Comparison of ENCODE assay signal across 22 mouse cellular contexts in genomic region chr5:75612380-75612779, GRCm38 (mm10). TPM values are rescaled to one million over a fixed set of nuclear protein-coding genes. Genes with fewer than 3 reads are reported as not detected.
DNase-seq lines count a peak whose midpoint lies in the region; ATAC-seq and TF ChIP-seq lines count a peak whose summit lies in the region.
"Had no signal": no experiment of that assay in that cellular context is flagged by ENCODE, and none has a peak within 500 bp of the region (broad histone marks: within the 10 kb centered on the region; RNA-seq: fewer than 3 reads in every experiment).

No protein-coding gene starts in this region.

- H3K4me1 ChIP-seq in forebrain, embryonic 14.5 days (ENCODE audit: control insufficient read depth, insufficient read depth, low read length) = peaks cover 7% of the 10 kb centered on the region; the same call in 1 of the 2 replicates
- H3K4me1 ChIP-seq in forebrain, embryonic 11.5 days (replicated peaks; ENCODE audit: control insufficient read depth, insufficient read depth, low read length) = no peaks in the 10 kb centered on the region
- no peaks in the 10 kb centered on the region for H3K4me1 ChIP-seq in liver, adult 2 months (ENCODE audit: control insufficient read depth, insufficient read depth, low read length)
- H3K4me1 ChIP-seq in liver, embryonic 11.5 days (replicated peaks; ENCODE audit: control insufficient read depth, insufficient read depth, low read length) = peaks cover 13% of the 10 kb centered on the region
- peaks cover 21% of the 10 kb centered on the region for H3K4me1 ChIP-seq in forebrain, embryonic 16.5 days (replicated peaks; ENCODE audit: control insufficient read depth, insufficient read depth, low read length)
- H3K4me1 ChIP-seq: stomach, embryonic 15.5 days had no signal

- H3K27ac ChIP-seq in forebrain, embryonic 14.5 days (ENCODE audit: low read depth, low read length) = peak overlapping the region; percentile 52; the same call in 1 of the 2 replicates
- no peak overlapping the region for H3K27ac ChIP-seq in forebrain, embryonic 11.5 days (ENCODE audit: low read depth, low read length)
- no peak overlapping the region for H3K27ac ChIP-seq in liver, adult 2 months (replicated peaks; ENCODE audit: insufficient read depth, low read depth, low read length)
- H3K27ac ChIP-seq in liver, embryonic 11.5 days (ENCODE audit: low read depth, low read length) = no peak overlapping the region
- peak overlapping the region; percentile 8; the same call in 1 of the 2 replicates for H3K27ac ChIP-seq in forebrain, embryonic 16.5 days (ENCODE audit: low read length)
- H3K27ac ChIP-seq: embryonic facial prominence, embryonic 13.5 days; stomach, embryonic 15.5 days had no signal

- no peak overlapping the region for H3K4me3 ChIP-seq in forebrain, embryonic 14.5 days (ENCODE audit: low read depth, low read length)
- no peak overlapping the region for H3K4me3 ChIP-seq in forebrain, embryonic 11.5 days (ENCODE audit: low read depth, low read length)
- H3K4me3 ChIP-seq in liver, adult 2 months (ENCODE audit: insufficient read depth, low read depth, low read length) = no peak overlapping the region
- H3K4me3 ChIP-seq in liver, embryonic 11.5 days (ENCODE audit: low read depth, low read length) = no peak overlapping the region
- no peak overlapping the region for H3K4me3 ChIP-seq in forebrain, embryonic 16.5 days (replicated peaks; ENCODE audit: low read length)
- H3K4me3 ChIP-seq: embryonic facial prominence, embryonic 13.5 days; stomach, embryonic 15.5 days had no signal

- H3K9me3 ChIP-seq in forebrain, embryonic 14.5 days (replicated peaks; ENCODE audit: control insufficient read depth, low read length) = no peaks in the 10 kb centered on the region
- no peaks in the 10 kb centered on the region for H3K9me3 ChIP-seq in forebrain, embryonic 11.5 days (ENCODE audit: control insufficient read depth, low read length)
- no peaks in the 10 kb centered on the region for H3K9me3 ChIP-seq in liver, embryonic 11.5 days (ENCODE audit: control insufficient read depth, low read length)
- no peaks in the 10 kb centered on the region for H3K9me3 ChIP-seq in forebrain, embryonic 16.5 days (ENCODE audit: control insufficient read depth, low read length)
- H3K9me3 ChIP-seq: embryonic facial prominence, embryonic 13.5 days; stomach, embryonic 15.5 days had no signal

- H3K9ac ChIP-seq in forebrain, embryonic 14.5 days (ENCODE audit: low read length) = no peak overlapping the region
- no peak overlapping the region for H3K9ac ChIP-seq in forebrain, embryonic 11.5 days (ENCODE audit: low read length)
- H3K9ac ChIP-seq in liver, adult 2 months (ENCODE audit: low read depth, low read length) = no peak overlapping the region
- H3K9ac ChIP-seq in liver, embryonic 11.5 days (ENCODE audit: low read depth, low read length) = no peak overlapping the region
- no peak overlapping the region for H3K9ac ChIP-seq in forebrain, embryonic 16.5 days (replicated peaks; ENCODE audit: low read depth, low read length)
- H3K9ac ChIP-seq: embryonic facial prominence, embryonic 13.5 days; stomach, embryonic 15.5 days had no signal

- no peaks in the 10 kb centered on the region for H3K79me2 ChIP-seq in liver, adult 2 months (ENCODE audit: control insufficient read depth, insufficient read depth, low read length)

- H3K4me2 ChIP-seq in forebrain, embryonic 14.5 days (ENCODE audit: low read length) = no peak overlapping the region
- no peak overlapping the region for H3K4me2 ChIP-seq in forebrain, embryonic 11.5 days (ENCODE audit: low read depth, low read length, severe bottlenecking)
- H3K4me2 ChIP-seq in liver, embryonic 11.5 days = no peak overlapping the region
- no peak overlapping the region for H3K4me2 ChIP-seq in forebrain, embryonic 16.5 days (ENCODE audit: low read length)
- H3K4me2 ChIP-seq: embryonic facial prominence, embryonic 13.5 days; stomach, embryonic 15.5 days had no signal

- no peaks in the 10 kb centered on the region for H3K27me3 ChIP-seq in forebrain, embryonic 14.5 days (replicated peaks; ENCODE audit: control insufficient read depth, insufficient read depth, low read length)
- no peaks in the 10 kb centered on the region for H3K27me3 ChIP-seq in forebrain, embryonic 11.5 days (ENCODE audit: control insufficient read depth, insufficient read depth, low read length)
- H3K27me3 ChIP-seq in liver, adult 2 months (ENCODE audit: control insufficient read depth, insufficient read depth, low read length) = no peaks in the 10 kb centered on the region
- no peaks in the 10 kb centered on the region for H3K27me3 ChIP-seq in liver, embryonic 11.5 days (replicated peaks; ENCODE audit: control insufficient read depth, insufficient read depth, low read length)
- H3K27me3 ChIP-seq in forebrain, embryonic 16.5 days (replicated peaks; ENCODE audit: control insufficient read depth, insufficient read depth, low read length) = no peaks in the 10 kb centered on the region
- H3K27me3 ChIP-seq: embryonic facial prominence, embryonic 13.5 days; stomach, embryonic 15.5 days had no signal

- TF ChIP-seq POLR2A in liver, adult 2 months (IDR thresholded peaks at IDR 0.05; ENCODE audit: extremely low read depth, insufficient read depth, low read length) = no peak
- no peak for TF ChIP-seq POLR2A in brain, embryonic 14.5 days (IDR thresholded peaks at IDR 0.05; ENCODE audit: borderline replicate concordance, extremely low read depth, insufficient read depth, insufficient read length, poor library complexity, severe bottlenecking)

- no peak for TF ChIP-seq CTCF in liver, adult 2 months (IDR thresholded peaks at IDR 0.05; ENCODE audit: low read depth, low read length)
- no peak for TF ChIP-seq CTCF in brain, embryonic 14.5 days (IDR thresholded peaks at IDR 0.05; ENCODE audit: borderline replicate concordance, extremely low read depth, insufficient read depth, insufficient read length)

- peak; percentile 65; the same call in 1 of the 2 replicates for ATAC-seq in forebrain, embryonic 14.5 days
- no peak for ATAC-seq in forebrain, embryonic 11.5 days (replicated peaks; ENCODE audit: low FRiP score)
- no peak for ATAC-seq in liver, embryonic 11.5 days (replicated peaks; ENCODE audit: low FRiP score)
- peak; percentile 41; the same call in 1 of the 2 replicates for ATAC-seq in forebrain, embryonic 16.5 days
- ATAC-seq: lung, postnatal 0 days had no signal

- peak; percentile 76 for DNase-seq in forebrain, embryonic 14.5 days (ENCODE audit: low spot score)
- no peak for DNase-seq in forebrain, embryonic 11.5 days (ENCODE audit: low spot score)
- DNase-seq in liver, adult 2 months (ENCODE audit: extremely low read depth, low read depth, low spot score) = peak; percentile 24
- DNase-seq in liver, embryonic 11.5 days (ENCODE audit: low spot score) = no peak
- DNase-seq in brain, embryonic 14.5 days (ENCODE audit: low read depth) = peak; percentile 84
- no peak for DNase-seq in kidney, postnatal 4 days
- DNase-seq in heart, adult 9 months (ENCODE audit: low spot score in 2 of 2) = no peak
- DNase-seq: cerebellum, adult 8-10 months; gastrocnemius, postnatal 25 days; heart, postnatal 10 days; kidney, adult 11 months; kidney, postnatal 10 days; layer of hippocampus, adult 9-11 months; right cerebral cortex, postnatal 14 days; spleen, adult 18-20 months; thymus, adult 18-20 months; thymus, postnatal 4 days had no signal

- 0 out of 2 replicates have a peak, but pooled peaks cover 7% of the 10 kb centered on the region for H3K36me3 ChIP-seq in forebrain, embryonic 14.5 days (ENCODE audit: control insufficient read depth, insufficient read depth, low read length)
- no peaks in the 10 kb centered on the region for H3K36me3 ChIP-seq in forebrain, embryonic 11.5 days (ENCODE audit: control insufficient read depth, insufficient read depth, low read length)
- H3K36me3 ChIP-seq in liver, adult 2 months (ENCODE audit: control insufficient read depth, insufficient read depth, low read length) = no peaks in the 10 kb centered on the region
- H3K36me3 ChIP-seq in liver, embryonic 11.5 days (ENCODE audit: control insufficient read depth, insufficient read depth, low read length) = peaks cover 7% of the 10 kb centered on the region; the same call in 1 of the 2 replicates
- H3K36me3 ChIP-seq in forebrain, embryonic 16.5 days (ENCODE audit: control insufficient read depth, insufficient read depth) = no peaks in the 10 kb centered on the region
- H3K36me3 ChIP-seq: embryonic facial prominence, embryonic 13.5 days; stomach, embryonic 15.5 days had no signal

- 27% methylated on average over 1 of the region's 1 CpGs for WGBS in forebrain, embryonic 14.5 days
- 63% methylated on average over 1 of the region's 1 CpGs for WGBS in forebrain, embryonic 11.5 days
- WGBS in liver, adult 2 months = 15% methylated on average over 1 of the region's 1 CpGs
- 87% methylated on average over 1 of the region's 1 CpGs for WGBS in liver, embryonic 11.5 days
- 20% methylated on average over 1 of the region's 1 CpGs for WGBS in forebrain, embryonic 16.5 days

RNA-seq across cellular contexts. Expression of gene Kit, which starts 37.7 kb away (rescaled TPM):
- 27.0 and 32.6 TPM in 2 replicates for polyA plus RNA-seq in forebrain, embryonic 14.5 days (2014; fragmentation: Nextera tagmentation; extraction: Ambion mirVana)
- polyA plus RNA-seq in forebrain, embryonic 11.5 days (2014; fragmentation: Nextera tagmentation; extraction: Ambion mirVana) = 20.9 and 22.9 TPM in 2 replicates
- 2.4 and 4.0 TPM in 2 replicates for total RNA-seq in liver, adult 2 months (2014; rRNA removed)
- polyA plus RNA-seq in liver, adult 2 months (2012; rRNA removed) = 1.3 and 2.4 TPM in 2 replicates
- polyA plus RNA-seq in liver, embryonic 11.5 days (2014; fragmentation: Nextera tagmentation; extraction: Ambion mirVana) = 54.8 and 65.0 TPM in 2 replicates
- polyA plus RNA-seq in brain, embryonic 14.5 days (2012; rRNA removed) = 38.5 and 55.8 TPM in 2 replicates
- polyA plus RNA-seq in forebrain, embryonic 16.5 days (2015; fragmentation: Nextera tagmentation; extraction: Ambion mirVana) = 39.3 and 41.9 TPM in 2 replicates
- polyA plus RNA-seq: C2C12 had no signal

Comparison
In these comparisons a context has a peak if more than half of its experiments do, and no peak if none do; other contexts are left out.
1. ATAC-seq: peak in forebrain, embryonic 14.5 days (single experiment) and forebrain, embryonic 16.5 days (single experiment); none in forebrain, embryonic 11.5 days (single experiment) and liver, embryonic 11.5 days (single experiment).
2. DNase-seq: peak in forebrain, embryonic 14.5 days (single experiment), liver, adult 2 months (single experiment) and brain, embryonic 14.5 days (single experiment); none in forebrain, embryonic 11.5 days (single experiment), liver, embryonic 11.5 days (single experiment), kidney, postnatal 4 days (0 of 2) and heart, adult 9 months (0 of 2).
3. H3K27ac ChIP-seq: peak in forebrain, embryonic 14.5 days (single experiment) and forebrain, embryonic 16.5 days (single experiment); none in forebrain, embryonic 11.5 days (single experiment), liver, adult 2 months (single experiment) and liver, embryonic 11.5 days (single experiment).